Mouse (Mus musculus) stomach, embryonic 16.5 days (tissue): ENCODE data around the gene Ryr1. TPM values are rescaled to one million over a fixed set of nuclear protein-coding genes. Genes with fewer than 3 reads are reported as not detected.
A peak's percentile ranks its signal among the peaks of the same experiment; 100 is the strongest.

Experiments
- ATAC-seq: fragments of 200-750 bp; cut with Nextera tagmentation; 2 replicates; pipeline ENCODE4 v1.8.0; 2017; ENCODE audit warnings: moderate number of reproducible peaks, moderate TSS enrichment; ENCODE audit not compliant: insufficient read depth, low FRiP score
- H3K27ac ChIP-seq: fragments of 300-500 bp; sonication (generic); 2 replicates; pipeline ENCODE4 v1.5.1; 2014; ENCODE audit warnings: low read length
- H3K27me3 ChIP-seq: fragments of 300-500 bp; sonication (generic); 2 replicates; pipeline ENCODE4 v1.6.1; 2014; ENCODE audit warnings: low read length, control low read depth, mixed read lengths; ENCODE audit not compliant: control insufficient read depth, insufficient read depth
- H3K36me3 ChIP-seq: fragments of 300-500 bp; sonication (generic); 2 replicates; pipeline ENCODE4 v1.6.1; 2014; ENCODE audit warnings: low read length; ENCODE audit not compliant: control insufficient read depth, insufficient read depth
- H3K4me1 ChIP-seq: fragments of 300-500 bp; sonication (generic); 2 replicates; pipeline ENCODE4 v1.6.1; 2014; ENCODE audit warnings: low read length, control low read depth, mixed read lengths; ENCODE audit not compliant: control insufficient read depth, insufficient read depth
- H3K4me2 ChIP-seq: fragments of 300-500 bp; sonication (generic); 2 replicates; pipeline ENCODE4 v1.6.1; 2014; ENCODE audit warnings: low read depth, low read length, mixed read lengths
- H3K4me3 ChIP-seq: fragments of 300-500 bp; sonication (generic); replicated peaks from 2 replicates; pipeline ENCODE4 v1.5.1; 2014; ENCODE audit warnings: mild to moderate bottlenecking, low read length
- H3K9ac ChIP-seq: fragments of 300-500 bp; sonication (generic); 2 replicates; pipeline ENCODE4 v1.6.1; 2014; ENCODE audit warnings: low read length
- H3K9me3 ChIP-seq: fragments of 300-500 bp; sonication (generic); replicated peaks from 2 replicates; pipeline ENCODE4 v1.6.1; 2016; ENCODE audit warnings: low read length, control low read depth; ENCODE audit not compliant: control insufficient read depth
- WGBS: fragments of 180-500 bp; shearing (Covaris S2); extraction: QIAGEN DNeasy Blood & Tissue Kit; methylation state at CpG from one replicate; pipeline ENCODE4 v1.1.7; 2014; 5-methylcytosine and 5-hydroxymethylcytosine counted together
- polyA plus RNA-seq: library from polyadenylated mRNA; unstranded; fragments of >200 nt; fragmentation: Nextera tagmentation; extraction: Ambion mirVana; gene quantifications from 2 replicates; pipeline ENCODE4 v1.2.1, GENCODE M21; 2015

Ryr1 gene
- polyA plus RNA-seq, 1 experiment from 2014 or later = 2.6 TPM

DNA sequence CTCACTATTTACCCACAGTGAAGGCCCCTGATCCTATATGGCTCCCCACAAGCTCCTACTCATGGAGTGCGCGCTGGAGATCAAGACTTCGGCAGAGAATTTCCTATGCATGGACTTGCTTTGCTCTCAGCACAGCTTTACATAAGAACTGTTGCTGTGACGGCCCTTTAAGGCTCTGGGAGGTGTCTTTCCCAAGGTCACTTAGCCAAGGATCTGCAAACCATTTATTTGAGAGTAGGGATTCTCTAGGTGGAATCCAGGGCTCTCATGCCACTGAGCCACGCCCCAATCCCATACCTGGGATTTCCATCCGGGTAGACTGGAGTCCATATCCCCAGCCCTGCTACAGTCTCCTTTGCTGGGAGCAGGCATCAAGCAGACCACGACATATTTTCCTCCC is 107.8 kb downstream of the Ryr1 start:
- no peak for ATAC-seq
- 82% methylated on average over 7 of the region's 7 CpGs for WGBS

DNA sequence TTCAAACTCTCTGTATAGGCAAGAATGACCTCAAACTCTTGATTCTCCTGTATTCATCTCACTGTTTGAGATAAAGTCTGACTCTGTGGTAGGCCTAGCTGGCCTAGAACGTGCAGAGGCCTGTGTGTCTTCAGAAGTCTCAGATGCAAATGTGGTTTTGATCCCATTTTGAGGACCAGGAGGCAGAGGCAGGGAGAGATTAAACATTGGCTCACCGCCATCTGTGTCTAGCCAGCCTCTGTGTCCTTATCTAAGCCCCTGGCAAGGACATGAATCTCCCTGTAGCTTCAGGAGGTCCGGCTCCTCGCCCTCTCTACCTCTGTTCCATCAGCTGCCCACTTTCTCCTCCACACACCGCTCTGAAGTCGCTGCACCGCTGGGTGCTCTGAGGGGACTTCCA is 108.5 kb downstream of the Ryr1 start:
- H3K4me1 ChIP-seq = 0 out of 2 replicates have a peak, but pooled peaks cover 7% of the 10 kb centered on the region
- peaks cover 32% of the 10 kb centered on the region for H3K27me3 ChIP-seq
- H3K36me3 ChIP-seq = no peaks in the 10 kb centered on the region
- ATAC-seq = no peak
- H3K27ac ChIP-seq = no peak overlapping the region
- WGBS = 87% methylated on average over 7 of the region's 7 CpGs
- H3K9me3 ChIP-seq = no peaks in the 10 kb centered on the region
- no peak overlapping the region for H3K4me3 ChIP-seq
- no peak overlapping the region for H3K9ac ChIP-seq
- no peak overlapping the region for H3K4me2 ChIP-seq

More for the DNA sequence above, 107.8 kb downstream of the Ryr1 start:
- Histone ChIP-seq H3K27ac (no peak overlapping the region), H3K27me3 (peaks cover 32% of the 10 kb centered on the region), H3K4me1 (0 out of 2 replicates have a peak, but pooled peaks cover 7% of the 10 kb centered on the region), H3K9ac (no peak overlapping the region), H3K36me3 (no peaks in the 10 kb centered on the region), H3K9me3 (no peaks in the 10 kb centered on the region), H3K4me3 (no peak overlapping the region), H3K4me2 (no peak overlapping the region)

DNA sequence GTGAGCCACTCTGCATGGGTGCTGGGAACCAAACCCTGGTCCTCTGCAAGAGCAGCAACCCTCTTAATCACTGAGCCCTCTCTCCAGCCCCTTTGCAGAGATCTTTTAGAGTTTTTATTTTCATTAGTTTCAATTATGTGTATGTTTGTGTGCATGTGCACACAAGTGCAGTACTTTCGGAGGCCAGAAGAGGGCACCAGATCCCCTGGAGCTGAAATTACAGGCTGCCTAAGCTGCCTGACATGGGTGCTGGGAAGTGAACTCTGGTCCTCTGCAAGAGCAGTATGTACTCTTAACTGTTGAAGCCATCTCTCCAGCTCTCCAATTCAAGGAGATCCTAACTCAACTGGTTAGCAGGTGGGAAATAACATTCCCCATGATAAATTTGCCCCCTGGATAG is 110.0 kb downstream of the Ryr1 start:
- H3K9me3 ChIP-seq = 0 out of 2 replicates have a peak, but pooled peaks cover 3% of the 10 kb centered on the region
- H3K36me3 ChIP-seq = no peaks in the 10 kb centered on the region
- no peak for ATAC-seq
- H3K4me2 ChIP-seq = no peak overlapping the region
- H3K27me3 ChIP-seq = peaks cover 23% of the 10 kb centered on the region
- 0 out of 2 replicates have a peak, but pooled peaks cover 7% of the 10 kb centered on the region for H3K4me1 ChIP-seq
- 85% methylated on average over 1 of the region's 1 CpGs for WGBS
- no peak overlapping the region for H3K4me3 ChIP-seq
- no peak overlapping the region for H3K27ac ChIP-seq
- no peak overlapping the region for H3K9ac ChIP-seq

DNA sequence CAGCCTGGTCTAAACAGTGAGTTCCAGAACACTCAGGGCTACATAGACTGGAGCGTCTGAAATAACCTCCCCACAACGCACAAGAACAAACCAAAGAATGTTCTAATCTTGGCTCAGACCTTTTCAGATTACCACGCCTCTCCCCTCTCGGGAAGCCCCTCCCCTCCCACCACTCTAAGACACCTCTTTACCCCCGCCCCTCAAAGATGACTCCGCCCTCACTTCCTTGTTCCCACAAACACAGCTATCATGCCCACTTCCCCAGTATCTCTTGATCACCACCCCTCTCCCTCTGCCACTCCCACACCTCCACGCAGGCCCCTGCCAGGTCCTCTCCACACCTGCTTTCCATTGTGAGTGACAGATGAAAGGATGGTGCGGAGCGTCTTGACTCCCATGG is 116.3 kb downstream of the Ryr1 start:
- H3K4me1 ChIP-seq = no peaks in the 10 kb centered on the region
- no peak overlapping the region for H3K27ac ChIP-seq
- H3K36me3 ChIP-seq = no peaks in the 10 kb centered on the region
- H3K27me3 ChIP-seq = no peaks in the 10 kb centered on the region
- 0 out of 2 replicates have a peak, but pooled peaks cover 3% of the 10 kb centered on the region for H3K9me3 ChIP-seq
- 68% methylated on average over 9 of the region's 9 CpGs for WGBS
- H3K4me3 ChIP-seq = no peak overlapping the region
- no peak for ATAC-seq
- no peak overlapping the region for H3K9ac ChIP-seq
- no peak overlapping the region for H3K4me2 ChIP-seq

DNA sequence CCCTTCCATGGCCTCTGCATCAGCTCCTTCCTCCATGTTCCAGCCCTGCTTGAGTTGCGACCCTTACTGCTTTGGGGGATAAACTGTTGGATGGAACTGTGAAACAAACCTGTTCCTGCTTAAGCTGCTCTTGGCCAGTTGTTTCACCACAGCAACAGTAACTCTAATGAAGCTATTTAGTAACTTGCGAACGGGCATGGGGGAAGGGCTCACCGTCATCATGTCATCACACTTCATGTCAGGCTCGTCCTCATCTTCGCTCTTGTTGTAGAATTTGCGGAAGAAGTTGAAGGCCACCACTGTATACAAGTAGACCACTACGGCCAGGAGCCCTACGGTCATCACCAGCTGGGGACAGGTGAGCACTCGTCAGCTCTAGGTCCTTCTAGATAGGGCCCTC is 116.8 kb downstream of the Ryr1 start:
- no peak overlapping the region for H3K9ac ChIP-seq
- H3K27me3 ChIP-seq = no peaks in the 10 kb centered on the region
- no peak overlapping the region for H3K4me2 ChIP-seq
- WGBS = 95% methylated on average over 10 of the region's 10 CpGs
- no peak for ATAC-seq
- H3K9me3 ChIP-seq = 0 out of 2 replicates have a peak, but pooled peaks cover 3% of the 10 kb centered on the region
- no peak overlapping the region for H3K4me3 ChIP-seq
- H3K4me1 ChIP-seq = no peaks in the 10 kb centered on the region
- no peaks in the 10 kb centered on the region for H3K36me3 ChIP-seq
- H3K27ac ChIP-seq = no peak overlapping the region

DNA sequence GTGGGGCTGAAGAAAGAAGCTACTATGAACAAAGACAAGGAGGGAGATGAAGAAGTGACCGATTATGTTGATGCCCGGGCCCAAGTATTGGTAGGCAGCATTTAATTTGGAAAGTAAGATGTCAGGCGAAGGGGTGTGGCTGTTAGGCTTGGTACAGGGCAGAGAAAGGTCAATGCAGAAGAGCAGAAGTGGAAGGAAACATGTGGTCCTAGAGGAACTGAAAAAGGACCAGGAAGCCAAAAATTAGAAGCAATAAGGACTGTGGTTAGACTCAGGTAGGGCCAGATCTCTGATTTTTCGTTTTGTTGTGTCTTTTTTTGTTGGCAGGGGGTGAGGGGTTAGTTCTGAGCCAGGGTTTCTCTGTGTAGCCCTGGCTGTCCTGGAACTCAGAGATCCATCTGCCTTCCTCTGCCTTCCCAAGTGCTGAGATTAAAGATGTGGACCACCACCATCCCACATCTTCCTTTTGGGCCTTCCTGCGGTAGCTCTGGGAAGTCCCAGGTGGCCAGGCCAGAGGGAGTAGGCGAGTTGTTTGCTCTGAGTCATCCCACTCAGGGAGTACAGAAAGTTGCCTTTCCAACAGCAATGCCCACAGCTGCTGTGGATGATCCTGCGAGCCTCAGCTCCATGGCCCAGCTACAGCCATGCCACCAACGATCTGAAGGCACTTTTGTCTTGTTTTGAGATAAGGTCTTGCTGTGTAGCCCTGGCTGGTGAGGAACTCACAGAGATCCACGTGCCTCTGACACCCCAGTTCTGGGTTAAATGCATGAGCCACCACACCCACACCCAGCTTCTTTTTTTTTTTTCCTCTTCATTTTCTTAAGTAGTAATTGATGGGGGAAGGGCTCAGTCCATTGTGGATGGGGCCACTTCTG is 117.5 kb downstream of the Ryr1 start:
- no peak overlapping the region for H3K27ac ChIP-seq
- no peaks in the 10 kb centered on the region for H3K4me1 ChIP-seq
- no peak overlapping the region for H3K4me2 ChIP-seq
- 68% methylated on average over 9 of the region's 9 CpGs for WGBS
- H3K27me3 ChIP-seq = no peaks in the 10 kb centered on the region
- 0 out of 2 replicates have a peak, but pooled peaks cover 3% of the 10 kb centered on the region for H3K9me3 ChIP-seq
- no peak for ATAC-seq
- H3K4me3 ChIP-seq = no peak overlapping the region
- H3K9ac ChIP-seq = no peak overlapping the region; the same call in 1 of the 2 replicates
- no peaks in the 10 kb centered on the region for H3K36me3 ChIP-seq

DNA sequence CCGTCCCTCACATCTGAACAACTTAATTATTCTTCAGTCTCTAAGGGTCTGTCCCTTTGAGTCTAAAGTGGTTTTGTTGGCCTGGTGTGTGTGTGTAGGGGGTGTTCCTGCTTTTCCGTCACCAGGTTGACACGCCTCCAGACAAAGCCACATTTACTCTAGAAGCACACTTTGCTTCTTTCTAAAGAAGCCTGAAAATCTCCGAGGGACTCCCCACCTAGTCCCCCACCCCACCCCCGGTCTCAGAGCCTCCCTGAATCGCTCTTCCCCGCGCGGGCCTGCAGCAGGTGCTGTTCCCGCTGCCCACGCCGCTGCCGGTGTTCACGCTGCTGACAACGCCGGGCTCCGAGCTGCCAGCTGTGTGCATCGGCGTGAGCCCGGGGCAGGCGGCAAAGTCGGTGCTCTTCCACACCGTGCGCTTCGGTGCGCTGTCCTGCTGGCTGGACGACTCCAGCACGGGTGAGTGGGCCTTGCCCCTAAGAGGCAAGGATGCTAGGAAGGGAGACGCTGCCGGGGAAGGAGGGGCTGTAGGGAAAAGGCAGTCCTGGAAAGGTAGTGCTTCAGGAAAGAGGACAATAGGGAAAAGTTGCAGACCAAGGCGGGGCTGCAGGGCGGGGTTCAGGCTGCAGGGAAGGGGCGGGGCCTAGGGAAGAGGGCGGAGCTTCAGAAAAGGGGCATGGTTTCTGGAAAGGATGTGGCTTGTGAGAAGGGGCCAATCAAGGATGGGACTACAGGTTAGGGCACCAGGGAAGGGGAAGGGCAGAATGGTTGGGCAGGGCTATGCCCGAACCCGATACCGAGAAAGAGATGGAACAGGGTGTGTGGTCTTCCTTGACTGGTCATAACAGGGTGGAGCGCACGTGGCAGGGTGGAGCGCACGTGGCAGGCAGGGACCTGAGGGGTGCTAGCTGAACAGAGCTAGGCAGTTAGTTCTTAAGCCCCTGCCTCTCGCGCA is 124.1 kb downstream of the Ryr1 start:
- H3K27ac ChIP-seq = peak overlapping the region; percentile 80
- peak overlapping the region; percentile 98 for H3K4me2 ChIP-seq
- no peaks in the 10 kb centered on the region; the same call in 1 of the 2 replicates for H3K9me3 ChIP-seq
- no peaks in the 10 kb centered on the region for H3K27me3 ChIP-seq
- peak overlapping the region; percentile 78 for H3K9ac ChIP-seq
- H3K36me3 ChIP-seq = no peaks in the 10 kb centered on the region
- peaks cover 9% of the 10 kb centered on the region; the same call in 1 of the 2 replicates for H3K4me1 ChIP-seq
- 6% methylated on average over 43 of the region's 43 CpGs for WGBS
- H3K4me3 ChIP-seq = peak overlapping the region; percentile 61
- ATAC-seq = peak; percentile 81

DNA sequence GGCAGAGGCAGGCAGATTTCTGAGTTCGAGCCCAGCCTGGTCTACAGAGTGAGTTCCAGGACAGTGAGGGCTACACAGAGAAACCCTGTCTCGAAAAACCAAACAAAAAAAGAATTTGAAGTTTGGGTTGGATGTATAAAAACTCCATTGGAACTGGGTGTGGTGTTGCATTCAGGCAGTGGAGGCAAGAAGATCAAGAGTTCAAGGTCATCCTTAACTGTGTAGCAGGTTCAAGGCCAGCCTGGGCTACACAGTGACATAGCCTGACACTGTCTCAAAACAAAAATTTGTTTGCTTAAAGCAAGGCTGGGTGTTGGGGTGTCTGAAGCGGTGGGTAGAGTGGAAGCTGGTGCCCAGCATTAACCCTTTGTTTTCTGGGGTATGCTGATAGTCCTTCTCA is 131.6 kb downstream of the Ryr1 start:
- no peak for ATAC-seq
- no peaks in the 10 kb centered on the region for H3K36me3 ChIP-seq
- no peak overlapping the region for H3K27ac ChIP-seq
- no peak overlapping the region for H3K9ac ChIP-seq
- H3K9me3 ChIP-seq = no peaks in the 10 kb centered on the region
- no peaks in the 10 kb centered on the region for H3K4me1 ChIP-seq
- 76% methylated on average over 3 of the region's 3 CpGs for WGBS
- no peak overlapping the region for H3K4me2 ChIP-seq
- H3K4me3 ChIP-seq = no peak overlapping the region
- no peaks in the 10 kb centered on the region for H3K27me3 ChIP-seq
